Mouse (Mus musculus) thymus, postnatal 25 days (tissue): ENCODE data around the gene U90926.

Experiments
- DNase-seq: peaks from one replicate; pipeline ENCODE4 v3.0.0; 2022

The U90926 gene

DNA sequence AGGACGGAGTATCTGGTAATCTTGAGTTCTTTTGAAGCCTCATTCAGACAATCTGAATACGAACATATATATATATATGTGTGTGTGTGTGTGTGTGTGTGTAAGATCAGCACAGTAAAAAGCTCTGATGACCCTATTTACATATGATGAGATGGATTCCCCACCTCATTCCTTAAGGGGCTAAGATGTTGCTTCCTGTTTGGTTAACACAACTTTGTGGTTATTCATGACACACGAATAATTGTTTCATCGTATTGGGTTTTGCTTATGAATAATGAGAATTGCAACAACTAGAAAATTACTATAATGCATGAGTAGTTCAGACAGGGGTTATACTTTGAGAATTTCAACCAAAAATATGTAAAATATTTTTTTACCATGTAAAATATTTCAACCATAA, at the start of gene U90926:
TSS of gene U90926 (minus strand) at position 101 of the 400 bp plus-strand sequence.
- DNase-seq, result no peak

DNA sequence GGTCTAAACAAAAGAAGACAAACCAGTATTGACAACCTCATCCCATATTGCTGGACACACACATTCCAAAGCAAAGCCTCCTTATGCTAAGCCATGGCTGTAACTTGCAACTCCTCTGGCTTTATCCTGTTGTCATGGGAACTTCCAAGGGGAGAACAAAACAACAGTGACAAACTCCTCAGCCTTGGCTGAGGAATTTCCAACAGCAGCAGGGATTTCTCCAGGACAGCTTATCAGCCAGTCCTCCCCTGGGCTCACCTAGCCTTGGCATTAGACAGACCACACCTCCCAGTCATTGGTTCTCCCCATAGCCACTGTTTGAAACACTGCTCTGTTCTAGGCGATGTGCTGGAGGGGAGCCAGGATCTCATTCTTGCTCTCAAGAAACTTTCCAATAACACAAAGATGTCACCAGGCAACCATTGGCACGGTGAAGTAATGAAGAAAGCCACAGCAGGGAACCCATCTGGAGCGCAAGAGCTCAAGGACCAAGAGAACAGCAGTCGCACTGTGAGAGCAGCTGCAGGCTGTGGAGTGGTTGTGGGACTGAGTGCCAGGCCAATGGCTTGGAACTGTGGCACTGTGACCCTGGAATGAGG, 48.7 kb upstream of the U90926 start:
- no peak for DNase-seq

DNA sequence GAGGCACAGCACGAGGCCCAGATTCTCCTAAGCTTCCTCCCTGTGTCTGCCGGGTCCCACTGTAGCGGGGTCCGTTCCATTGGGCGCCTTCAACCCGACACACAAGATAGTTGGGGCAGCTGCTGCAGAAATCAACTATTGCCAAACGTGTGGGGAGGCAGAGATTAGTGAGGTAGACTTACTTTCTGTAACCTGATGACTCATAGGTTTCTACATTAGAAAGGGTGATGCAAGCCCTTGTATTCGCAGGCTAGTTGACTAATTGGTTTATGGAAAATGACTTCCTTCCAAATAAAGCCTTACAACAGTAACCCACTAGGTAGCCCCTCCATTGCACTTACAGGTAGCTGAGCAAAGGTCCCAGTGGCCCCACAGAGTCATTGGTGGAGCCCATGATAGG, 47.4 kb upstream of the U90926 start:
- no peak for DNase-seq

DNA sequence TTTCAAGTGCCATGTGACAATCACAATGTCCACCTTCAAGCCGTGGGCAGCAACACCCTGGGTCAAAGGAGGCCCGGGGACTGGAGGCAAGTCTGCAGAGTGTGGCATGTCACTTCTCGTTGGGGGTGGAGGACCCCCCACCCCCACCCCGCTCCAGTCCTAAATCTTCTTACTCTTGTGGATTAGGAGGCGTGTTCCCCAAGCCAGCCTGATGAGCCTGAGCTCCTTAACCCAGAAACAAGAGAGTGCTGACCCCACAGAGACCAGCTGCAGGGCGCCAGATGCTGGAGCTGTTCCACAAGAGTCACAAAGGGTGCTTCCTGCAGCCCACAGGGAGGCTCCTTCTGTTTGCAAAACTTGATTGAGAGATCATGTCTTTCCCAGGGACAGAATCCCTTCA, 41.0 kb upstream of the U90926 start, which contains the start of gene Ppef2:
TSS of gene Ppef2 (minus strand) at position 61 of the 400 bp plus-strand sequence.
- no peak for DNase-seq

DNA sequence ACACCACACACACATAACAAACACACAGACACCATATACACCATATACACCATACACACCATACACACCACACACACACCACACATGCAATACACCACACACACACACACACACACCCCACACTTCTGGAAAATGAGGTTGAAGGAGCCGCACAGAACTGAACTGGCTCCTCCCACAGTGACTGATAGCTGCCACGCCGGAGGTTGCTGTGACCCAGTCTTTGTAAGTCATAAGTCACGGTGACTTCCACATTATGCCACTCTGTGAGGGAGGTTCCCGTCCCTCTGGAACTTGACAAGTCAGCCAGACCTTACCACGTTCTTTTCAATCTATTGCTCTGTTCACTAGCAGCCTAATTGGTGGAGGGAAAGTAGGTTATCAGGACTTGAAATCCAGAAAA, 39.3 kb upstream of the U90926 start:
- DNase-seq, result no peak

DNA sequence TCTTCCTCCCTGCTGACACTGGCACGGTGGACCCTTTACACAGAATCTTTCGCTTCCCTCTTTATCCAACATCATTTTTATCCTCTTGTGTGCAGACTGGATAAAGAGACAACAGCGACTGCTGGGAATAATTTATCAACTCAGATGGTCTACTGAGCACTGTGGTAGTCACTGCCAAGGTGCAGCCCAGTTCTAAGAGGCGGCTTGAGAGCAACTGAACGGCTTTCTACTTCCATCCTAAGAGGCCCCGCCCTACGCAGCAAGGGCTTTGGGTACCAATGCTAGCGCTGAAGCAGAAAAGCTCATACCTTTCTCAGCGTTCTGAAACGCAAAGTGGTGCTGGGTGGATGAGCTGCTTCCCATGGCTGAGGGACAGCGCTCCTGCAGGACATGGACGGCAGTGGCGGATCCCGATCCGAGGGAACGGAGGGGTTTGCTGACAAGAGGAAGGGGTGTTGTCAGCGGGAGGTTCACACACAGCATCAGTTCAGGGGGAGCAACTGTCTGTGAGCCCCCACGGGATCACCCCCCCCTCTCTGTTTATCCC, 37.7 kb upstream of the U90926 start:
- no peak for DNase-seq

DNA sequence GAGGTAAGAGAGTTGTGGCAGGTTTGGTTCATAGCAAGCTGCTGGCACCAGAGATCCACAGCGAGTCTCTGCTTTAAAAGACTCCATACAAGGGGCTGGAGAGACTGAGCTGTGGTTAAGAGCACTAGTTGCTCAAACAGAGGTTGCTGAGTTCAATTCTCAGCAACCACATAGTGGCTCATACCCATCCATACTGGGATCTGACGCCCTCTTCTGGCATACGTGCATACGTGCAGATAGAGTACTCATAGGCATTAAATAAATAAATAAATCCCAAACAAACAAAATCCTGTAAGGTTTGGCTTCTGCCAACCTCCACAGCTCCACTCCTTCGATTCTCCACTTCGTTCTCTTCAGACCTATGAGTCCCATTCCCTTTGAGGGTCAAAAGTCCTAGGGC, 36.8 kb upstream of the U90926 start:
- no peak for DNase-seq

DNA sequence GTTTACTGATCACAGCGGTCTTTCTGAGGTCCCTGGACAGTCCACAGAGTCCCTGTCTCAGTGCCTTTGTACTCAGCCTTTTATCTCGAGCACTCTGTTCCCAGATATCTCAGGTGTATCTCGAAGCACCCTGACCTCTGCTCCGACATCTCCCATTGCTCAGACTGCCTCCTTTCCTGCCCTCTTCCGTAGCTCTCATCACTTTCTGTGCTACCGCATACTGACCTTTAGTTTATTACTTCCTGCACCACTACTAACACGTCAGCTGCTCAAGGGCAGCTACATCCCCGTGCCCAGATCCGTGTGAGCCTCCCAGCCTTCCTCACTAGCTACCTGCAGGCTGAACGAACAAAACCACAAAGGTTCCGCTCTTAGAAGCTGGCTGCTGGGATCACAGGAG, 33.4 kb upstream of the U90926 start:
- no peak for DNase-seq

DNA sequence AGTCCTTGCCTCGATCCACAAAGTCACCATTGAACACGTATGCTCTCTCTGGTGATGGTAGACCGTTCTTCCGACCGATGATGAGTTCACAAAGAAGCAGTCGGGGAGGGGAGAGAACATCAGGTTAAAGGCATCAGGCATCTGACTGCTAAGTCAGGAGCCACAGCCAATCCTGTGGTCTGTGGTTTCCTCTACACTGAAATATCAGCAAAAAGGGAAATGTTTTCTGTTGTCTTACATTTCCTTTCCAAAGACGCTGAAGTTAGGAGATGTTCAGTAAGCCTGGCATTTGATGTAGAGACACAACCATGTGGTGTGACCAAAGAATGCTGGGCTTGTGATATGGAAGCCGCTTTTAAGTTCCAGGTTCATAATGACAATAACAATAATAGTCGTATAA, 30.3 kb upstream of the U90926 start:
- peak; percentile 55 for DNase-seq

DNA sequence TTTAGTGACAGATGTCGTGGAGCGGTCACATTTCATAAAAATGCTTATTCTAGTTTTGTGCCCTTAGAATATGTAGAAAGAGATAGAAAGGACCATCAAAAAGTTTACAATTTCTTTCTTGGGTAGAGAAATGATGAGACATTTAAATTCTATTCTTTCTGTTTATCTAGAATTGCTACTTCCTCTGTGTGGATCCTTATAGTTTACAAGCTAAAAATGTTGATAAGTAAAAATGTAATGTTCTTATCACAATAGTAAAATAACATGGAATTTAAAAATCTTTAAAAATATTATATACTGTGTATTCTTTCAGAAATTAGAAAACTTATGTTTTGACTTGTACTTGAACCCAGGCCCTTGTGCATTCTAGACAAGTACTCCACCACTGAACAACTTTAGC, 29.7 kb upstream of the U90926 start:
- DNase-seq, result no peak

DNA sequence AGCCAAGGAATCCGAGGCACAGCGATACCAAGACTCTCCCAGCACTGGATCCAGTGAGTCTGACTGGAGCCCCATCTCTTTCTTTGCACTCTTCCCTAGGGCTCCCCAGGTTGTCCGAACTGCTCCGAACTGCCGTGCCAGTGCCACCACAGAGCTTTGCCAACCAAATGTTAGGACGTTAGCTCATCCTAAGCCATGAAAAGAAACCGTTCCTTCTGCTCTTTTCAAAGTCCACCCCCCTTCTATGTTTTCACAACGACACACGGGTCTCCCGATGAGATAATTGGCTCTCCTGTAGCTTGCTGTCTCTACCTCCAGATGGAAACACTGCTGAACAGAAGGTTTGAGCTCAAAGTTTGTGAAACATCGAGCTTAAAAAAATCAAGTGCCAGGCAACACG, 25.6 kb upstream of the U90926 start:
- DNase-seq, result no peak

DNA sequence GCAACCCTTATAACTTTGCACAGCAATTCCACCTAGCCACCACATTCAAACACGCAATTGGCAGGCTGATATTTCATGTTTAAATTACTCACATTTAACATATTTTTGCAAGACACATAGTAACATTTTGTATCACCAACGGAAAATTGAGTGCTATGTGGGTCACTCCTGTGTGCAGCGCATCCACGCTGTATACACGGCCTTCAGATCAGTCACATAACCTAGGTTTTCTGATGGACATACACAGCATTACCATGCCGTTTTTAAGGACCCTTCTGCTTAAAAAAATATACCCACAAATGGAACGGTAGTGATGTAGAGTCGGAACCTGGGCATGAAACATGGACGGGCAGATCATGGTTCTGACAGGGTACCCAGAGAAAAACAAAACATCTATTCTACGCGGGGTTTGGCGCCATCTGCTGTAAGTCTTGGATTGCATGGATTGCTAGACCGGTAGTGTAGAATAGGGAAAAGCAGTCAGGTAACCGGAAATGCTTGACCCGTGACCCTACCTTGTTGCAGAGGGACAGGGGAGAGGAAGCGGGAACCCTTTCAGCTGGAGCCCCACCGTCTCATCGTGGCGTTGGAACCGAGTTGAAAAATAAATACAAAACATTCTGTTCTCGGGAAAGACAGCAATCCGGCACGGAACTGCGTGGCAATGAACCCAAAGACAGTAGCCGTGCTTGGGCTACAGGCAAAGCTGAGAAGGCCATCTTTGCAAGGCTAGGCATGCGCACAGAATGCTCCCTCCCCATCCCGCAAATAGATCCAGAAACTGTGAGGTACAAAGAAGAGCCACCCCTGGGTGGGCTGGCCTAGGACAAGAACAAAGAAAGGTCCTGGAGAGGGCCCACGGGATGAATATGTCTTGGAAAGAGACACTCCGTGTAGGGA, 24.4 kb upstream of the U90926 start:
- DNase-seq, result peak; percentile 66

DNA sequence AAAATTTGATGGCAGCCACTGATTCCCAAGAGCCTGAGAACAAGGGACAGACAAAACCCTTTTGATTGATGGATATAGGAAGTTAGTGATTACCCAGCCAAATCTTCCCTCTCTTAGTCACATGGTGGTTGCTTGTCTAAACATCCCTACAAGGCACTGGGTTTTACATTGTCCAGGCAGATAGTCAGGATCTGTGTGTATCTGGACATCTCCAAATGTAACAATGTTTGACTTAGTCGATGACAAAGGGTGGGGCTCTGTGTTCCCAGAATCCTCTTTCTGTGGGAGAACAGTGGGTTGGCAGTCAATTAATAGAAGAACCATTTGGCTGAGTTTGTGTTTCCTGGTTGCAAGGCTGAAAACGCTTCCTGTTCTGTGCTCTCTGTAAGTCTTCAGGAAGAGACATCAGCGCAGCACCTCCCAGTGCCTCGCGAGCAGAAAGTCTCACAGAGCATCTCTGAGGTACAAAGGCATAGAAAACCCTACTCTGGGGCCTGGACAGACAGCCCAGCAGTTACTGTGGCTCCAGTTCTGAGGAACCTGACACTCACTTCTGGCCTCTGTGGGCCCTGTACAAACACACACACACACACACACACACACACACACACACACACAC, 19.8 kb upstream of the U90926 start:
- peak; percentile 14 for DNase-seq

DNA sequence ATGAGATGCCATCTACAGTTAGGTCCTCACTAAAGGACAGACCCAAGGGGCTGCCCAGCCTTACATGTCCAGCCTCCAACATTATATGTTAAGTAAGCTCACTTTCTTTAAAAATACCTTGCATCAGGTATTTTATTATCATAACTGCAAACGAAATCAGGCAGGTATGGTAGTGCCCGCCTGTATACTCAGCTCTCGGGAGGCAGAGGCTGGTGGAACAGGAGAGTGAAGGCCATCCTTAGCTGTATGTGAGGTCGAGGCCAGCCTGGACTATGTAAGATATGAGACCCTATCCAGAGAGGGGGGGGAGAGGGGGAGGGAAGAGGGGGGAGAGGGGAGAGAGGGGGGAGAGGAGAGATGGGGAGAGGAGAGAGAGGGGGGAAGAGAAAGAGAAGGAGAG, 18.2 kb upstream of the U90926 start:
- no peak for DNase-seq

DNA sequence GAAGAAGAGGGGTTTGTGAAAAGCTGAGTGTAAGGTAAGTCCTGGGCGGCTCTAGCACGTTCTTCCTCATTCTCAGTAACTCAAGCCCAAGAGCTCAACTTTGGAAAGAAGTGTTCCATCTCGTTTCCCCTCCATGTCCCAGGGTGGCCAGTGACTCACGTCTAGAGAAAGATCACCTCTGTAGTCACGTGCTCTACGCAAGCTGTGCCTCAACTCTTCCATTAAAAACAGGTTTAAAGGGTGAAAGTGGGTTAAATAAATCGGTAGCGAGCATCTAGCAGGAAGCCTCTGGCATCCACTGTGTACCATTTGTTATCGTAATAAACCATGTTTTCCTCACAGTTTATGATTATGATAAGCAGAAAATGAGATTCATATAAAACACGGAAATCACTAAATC, 16.6 kb upstream of the U90926 start:
- DNase-seq, result no peak

DNA sequence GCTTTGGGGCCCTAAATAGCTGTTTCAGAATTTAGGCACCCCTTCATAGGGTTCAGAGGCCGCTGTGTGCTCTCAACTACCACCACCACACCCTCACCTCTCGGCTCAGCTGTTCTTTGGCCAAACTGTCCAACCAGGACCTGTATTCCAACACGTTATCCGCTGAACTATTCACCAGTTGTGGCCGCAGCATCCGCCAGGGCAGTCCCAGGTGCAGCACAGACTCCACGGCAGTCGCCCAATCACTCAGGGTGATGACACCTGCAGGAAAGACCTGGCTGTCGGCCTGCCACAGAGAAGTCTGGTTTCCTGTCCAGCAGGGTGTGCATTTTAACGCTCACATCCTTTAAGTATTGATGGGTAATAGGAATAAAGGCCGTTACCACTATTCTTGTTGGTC, 15.1 kb upstream of the U90926 start:
- no peak for DNase-seq

DNA sequence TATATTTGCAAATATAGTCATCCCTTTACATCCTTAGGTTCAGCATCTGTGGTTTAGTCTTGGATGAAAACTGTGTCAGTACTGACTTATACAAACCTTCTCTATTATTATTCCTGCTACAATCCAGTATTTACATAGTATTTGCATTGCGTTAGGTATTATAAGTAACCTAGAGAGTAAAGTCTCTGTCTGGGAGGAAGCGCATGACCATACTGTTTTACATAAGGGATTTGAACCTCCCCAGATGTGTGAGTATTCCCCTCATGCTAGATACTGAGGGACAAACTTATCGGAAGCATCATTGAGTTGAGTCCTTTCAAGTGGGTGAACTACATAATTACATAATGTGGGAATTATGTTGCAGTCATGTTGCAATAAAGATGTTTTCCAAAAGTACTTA, 14.3 kb upstream of the U90926 start:
- DNase-seq, result no peak

DNA sequence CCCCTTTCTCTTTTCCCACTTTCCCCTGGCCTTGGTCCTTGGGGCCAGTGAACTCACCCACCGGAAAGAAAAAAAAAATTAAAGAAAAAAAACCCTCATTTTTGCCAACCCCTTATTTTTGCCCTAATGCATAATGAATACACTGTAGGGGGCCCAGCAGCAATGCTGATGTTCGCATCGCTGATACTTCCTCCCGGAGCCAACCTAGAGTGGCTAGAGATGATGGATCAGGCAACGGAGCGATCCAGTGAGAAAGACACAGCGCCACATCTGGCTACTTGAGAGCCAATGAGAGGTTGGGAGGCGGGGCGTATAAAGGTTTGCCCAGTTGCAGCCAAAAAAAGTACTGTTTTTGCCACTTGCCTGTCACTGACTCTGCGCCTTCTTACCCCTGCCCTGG, 13.6 kb upstream of the U90926 start:
- no peak for DNase-seq

DNA sequence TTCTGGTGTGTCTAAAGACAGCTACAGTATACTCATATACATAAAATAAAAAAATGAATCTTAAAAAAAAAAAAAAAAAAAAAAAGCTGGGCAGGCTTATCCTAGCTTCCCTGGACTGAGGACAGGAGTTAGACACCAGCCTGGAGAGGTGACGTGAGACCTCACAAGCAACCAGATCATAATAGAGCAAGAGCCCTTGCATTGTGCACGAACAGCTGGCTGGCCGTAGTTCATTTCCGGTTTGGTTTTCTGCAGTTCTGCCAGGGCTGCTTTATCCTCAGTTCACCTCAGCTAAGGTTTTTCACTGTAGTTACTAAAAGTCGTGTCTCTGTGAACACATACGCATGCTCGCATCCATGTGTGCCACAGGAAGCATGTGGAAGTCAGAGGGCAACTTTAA, 12.6 kb upstream of the U90926 start:
- no peak for DNase-seq

DNA sequence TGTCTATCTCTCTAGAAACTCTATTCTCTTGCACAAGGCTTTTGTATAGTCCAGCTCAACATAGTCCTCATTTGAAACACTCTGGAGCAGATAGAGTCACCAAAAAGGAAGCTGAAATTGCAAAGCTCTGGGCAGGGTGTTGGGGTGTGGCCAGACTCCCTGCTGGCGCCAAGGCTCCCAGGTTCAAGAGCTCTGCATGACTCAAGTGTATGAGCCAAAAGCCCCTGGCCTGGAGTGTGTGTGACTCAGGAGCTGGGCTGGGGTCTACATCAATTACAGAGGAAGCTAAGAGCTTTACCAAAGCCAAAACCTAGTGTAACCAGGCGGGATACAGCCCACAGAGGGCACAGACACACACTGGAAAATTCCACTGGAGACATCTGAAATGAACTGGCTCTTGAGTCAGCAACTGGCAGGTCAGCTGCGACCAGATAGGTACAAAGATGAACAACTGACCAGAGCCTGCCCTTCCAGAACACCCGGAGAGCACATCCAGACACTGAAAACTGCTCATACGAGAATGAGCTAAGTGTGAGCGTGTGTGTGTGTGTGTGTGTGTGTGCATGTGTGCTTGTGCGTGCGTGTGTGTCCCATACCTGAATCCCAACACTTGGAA, 5.2 kb upstream of the U90926 start:
- no peak for DNase-seq

DNA sequence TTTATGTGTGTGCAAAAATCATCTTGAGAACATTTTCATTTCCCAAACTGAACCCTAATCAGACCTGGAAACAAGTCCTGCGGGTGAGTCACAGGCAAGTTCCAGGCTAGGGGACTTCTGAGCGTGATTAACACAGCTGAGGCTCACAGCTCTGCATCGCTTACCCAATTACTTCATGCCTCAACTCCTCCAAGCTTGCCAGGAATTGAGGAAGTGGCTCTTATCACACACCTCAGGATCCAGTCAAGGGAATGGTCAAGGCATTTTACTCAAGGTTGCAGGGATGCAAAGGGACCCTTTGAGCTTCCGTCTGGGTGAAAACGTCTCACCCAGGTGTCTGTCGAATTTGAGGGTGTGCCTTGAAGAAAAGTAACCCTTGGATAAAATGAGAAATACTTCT, 4.6 kb upstream of the U90926 start:
- no peak for DNase-seq

DNA sequence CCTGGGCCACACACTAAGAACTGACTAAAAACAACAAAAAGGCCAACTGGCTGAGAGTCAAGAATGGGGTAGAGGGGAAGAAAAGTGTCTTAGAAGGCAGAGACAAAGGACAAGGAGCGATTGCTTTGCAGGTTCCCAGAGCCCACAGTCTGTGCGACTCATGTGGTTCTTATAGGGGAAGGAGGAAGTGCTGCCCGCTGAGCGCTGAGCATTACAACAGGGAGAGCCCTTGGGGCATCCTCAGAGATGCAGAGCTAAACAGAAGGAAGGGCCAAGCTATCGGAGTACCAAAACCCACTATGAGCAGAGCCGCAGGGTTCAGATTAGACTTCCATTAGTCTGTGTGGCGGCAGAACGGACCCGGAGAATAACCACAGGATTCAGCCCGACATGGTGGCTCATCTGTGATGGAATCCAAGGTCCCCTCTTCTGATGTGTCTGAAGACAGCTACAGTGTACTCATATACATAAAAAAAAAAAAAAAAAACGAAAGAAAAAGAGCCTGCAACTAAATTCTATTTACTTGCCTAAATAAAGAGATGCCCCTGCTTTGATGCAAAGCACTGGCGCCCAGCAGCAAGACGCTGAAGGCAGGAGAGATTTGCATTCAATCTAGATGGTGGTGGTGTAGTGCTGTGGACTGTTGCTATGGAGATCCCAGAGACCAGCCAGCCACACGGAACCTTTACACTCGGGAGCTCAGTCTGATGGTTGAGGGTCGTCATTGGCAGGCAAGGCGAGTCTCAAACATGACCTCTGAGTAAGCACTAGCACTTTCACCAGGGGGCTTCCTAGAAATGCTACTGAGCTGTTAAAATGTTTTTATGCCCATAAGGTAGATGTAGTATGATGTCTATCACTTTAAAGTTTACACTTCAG, 3.9 kb upstream of the U90926 start:
- DNase-seq, result no peak
